ENCODE assay signal across 22 mouse cellular contexts in genomic region chr7:138639541-138639940, GRCm38 (mm10).
"Had no signal": no experiment of that assay in that cellular context is flagged by ENCODE, and none has a peak within 500 bp of the region (broad histone marks: within the 10 kb centered on the region; RNA-seq: fewer than 3 reads in every experiment).

No protein-coding gene starts in this region.

- DNase-seq: kidney, adult 18-20 months; kidney, postnatal 36 days; left cerebral cortex, postnatal 4 days; liver, postnatal 0 days; right cerebral cortex, adult 18-20 months; right cerebral cortex, postnatal 14 days; right cerebral cortex, postnatal 4 days; thymus, postnatal 25 days had no signal

- H3K4me1 ChIP-seq: kidney, embryonic 15.5 days; limb, embryonic 12.5 days; limb, embryonic 15.5 days; midbrain, embryonic 10.5 days; midbrain, embryonic 13.5 days had no signal

- H3K27ac ChIP-seq: hindbrain, postnatal 0 days; kidney, embryonic 15.5 days; limb, embryonic 12.5 days; limb, embryonic 15.5 days; liver, embryonic 14.5 days; macrophage; midbrain, embryonic 10.5 days; midbrain, embryonic 13.5 days; stomach, postnatal 0 days had no signal

- H3K9ac ChIP-seq: kidney, embryonic 15.5 days; limb, embryonic 12.5 days; limb, embryonic 15.5 days; liver, embryonic 14.5 days; liver, postnatal 0 days; midbrain, embryonic 13.5 days had no signal

- H3K9me3 ChIP-seq: kidney, embryonic 15.5 days; limb, embryonic 12.5 days; limb, embryonic 15.5 days; midbrain, embryonic 10.5 days; midbrain, embryonic 13.5 days had no signal

- H3K4me2 ChIP-seq: kidney, embryonic 15.5 days; limb, embryonic 12.5 days; limb, embryonic 15.5 days; liver, embryonic 11.5 days; midbrain, embryonic 13.5 days had no signal

- H3K27me3 ChIP-seq: kidney, embryonic 15.5 days; limb, embryonic 12.5 days; limb, embryonic 15.5 days; midbrain, embryonic 13.5 days had no signal

- H3K4me3 ChIP-seq: kidney, embryonic 15.5 days; limb, embryonic 12.5 days; limb, embryonic 15.5 days; midbrain, embryonic 10.5 days; midbrain, embryonic 13.5 days; myocyte had no signal

- ATAC-seq: hindbrain, postnatal 0 days; inflammation-experienced regulatory T-cells, adult 6 months; intestine, embryonic 16.5 days; liver, postnatal 0 days; midbrain, embryonic 13.5 days; midbrain, embryonic 16.5 days had no signal

- H3K36me3 ChIP-seq: kidney, embryonic 15.5 days; limb, embryonic 12.5 days; limb, embryonic 15.5 days; midbrain, embryonic 10.5 days; midbrain, embryonic 13.5 days had no signal
